Mouse (Mus musculus) ES-E14 (cell line): Measurements from ENCODE around the gene Slc25a41.

Source experiments
- CHD2 ChIP-seq: IDR thresholded peaks from 2 replicates; pipeline ENCODE4 v1.6.1; 2014; ENCODE audit warnings: mild to moderate bottlenecking, low read depth, low read length, inconsistent platforms
- HCFC1 ChIP-seq: IDR thresholded peaks from 2 replicates; pipeline ENCODE4 v1.6.1; 2012; ENCODE audit warnings: low read length, inconsistent platforms, borderline replicate concordance; ENCODE audit not compliant: insufficient read depth
- MAFK ChIP-seq: IDR thresholded peaks from 2 replicates; pipeline ENCODE4 v1.6.1; 2014; ENCODE audit warnings: mild to moderate bottlenecking, low read depth, low read length, inconsistent platforms; ENCODE audit not compliant: insufficient read depth

- TF ChIP-seq CHD2 = no peak
- TF ChIP-seq HCFC1 = no peak
- no peak for TF ChIP-seq MAFK
Measured at GRCm38 (mm10) chr17:57003994-57004393, 37.5 kb downstream of the Slc25a41 start.
